Mouse (Mus musculus): ENCODE measurements around the gene Ppp2r2c. TPM values are rescaled to one million over a fixed set of nuclear protein-coding genes. Genes with fewer than 3 reads are reported as not detected.

Ppp2r2c gene
- total RNA-seq, 2 experiments from 2014 or later: 0.19 to 0.25 TPM

DNA sequence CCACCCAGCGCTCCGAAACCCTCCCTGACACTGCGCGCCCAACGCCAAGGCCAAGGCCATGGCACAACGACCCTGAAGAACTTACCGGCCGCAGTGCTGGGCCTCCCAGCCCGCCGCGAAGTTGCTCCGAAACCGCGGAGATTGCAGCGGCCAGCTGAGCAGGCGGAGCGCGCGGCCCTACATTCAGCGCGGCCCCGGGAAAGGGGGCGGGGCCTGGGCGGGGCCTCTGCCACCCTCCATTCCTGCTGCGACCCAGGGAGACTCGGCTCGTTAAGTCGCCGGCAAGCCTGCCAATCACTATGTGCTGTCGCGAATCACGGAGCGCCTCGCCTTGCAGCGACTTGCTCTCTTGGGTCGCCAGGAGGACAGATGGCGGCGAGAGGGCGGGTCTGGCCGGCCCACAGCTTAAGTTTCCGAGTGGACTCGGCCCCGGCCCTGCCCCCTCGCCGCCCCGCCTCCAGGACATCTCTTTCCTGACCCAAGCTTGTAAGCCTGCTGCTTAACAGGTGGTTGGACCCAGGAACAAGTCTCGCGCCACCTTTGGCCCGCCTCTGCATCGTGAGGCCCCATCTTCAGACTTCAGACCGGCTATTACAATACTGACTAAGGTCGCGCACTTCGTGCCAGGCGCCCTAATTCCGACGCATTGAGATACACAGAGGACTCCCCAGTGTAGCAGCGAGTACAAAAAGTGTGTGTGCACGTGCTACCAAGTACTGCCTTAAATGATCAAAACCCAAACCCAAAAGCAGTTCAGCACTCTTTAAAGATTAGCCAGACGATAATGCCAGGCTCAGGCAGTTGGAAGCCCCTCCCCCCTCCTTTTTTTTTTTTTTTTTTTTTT, 120.7 kb downstream of the Ppp2r2c start, which contains the start of gene Wfs1:
Wfs1 (minus strand) TSS at position 425 of the 844 bp plus-strand sequence.
- peak; percentile 97 for DNase-seq

- no peak for DNase-seq
Observed at GRCm38 (mm10) chr5:36989625-36989977, 121.3 kb downstream of the Ppp2r2c start.

DNA sequence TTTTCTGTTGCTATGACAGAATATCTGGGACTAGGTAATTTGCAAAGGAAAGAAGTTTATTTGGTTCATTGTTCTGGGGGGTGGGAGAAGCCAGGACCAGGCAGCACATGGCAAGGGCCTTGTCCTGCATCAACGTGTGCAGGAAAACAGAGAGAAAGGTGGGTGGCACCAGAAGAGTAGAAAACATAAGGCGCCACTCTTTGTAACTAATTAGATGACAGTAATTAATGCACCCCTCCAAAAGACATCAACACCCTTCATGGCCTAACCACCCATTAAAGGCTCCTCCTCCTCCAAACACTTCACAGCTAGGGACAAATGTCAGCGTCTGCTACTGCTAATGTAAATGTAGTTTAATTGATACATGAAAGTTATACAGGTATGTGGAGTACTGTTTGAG, 121.9 kb downstream of the Ppp2r2c start:
- DNase-seq: no peak

GRCm38 (mm10) chr5:36990631-36991350, 122.5 kb downstream of the Ppp2r2c start:
- DNase-seq: no peak

GRCm38 (mm10) chr5:36996410-36996809, 128.1 kb downstream of the Ppp2r2c start:
- no peak for DNase-seq

GRCm38 (mm10) chr5:36997996-36998395, 129.7 kb downstream of the Ppp2r2c start:
- no peak for DNase-seq

DNA sequence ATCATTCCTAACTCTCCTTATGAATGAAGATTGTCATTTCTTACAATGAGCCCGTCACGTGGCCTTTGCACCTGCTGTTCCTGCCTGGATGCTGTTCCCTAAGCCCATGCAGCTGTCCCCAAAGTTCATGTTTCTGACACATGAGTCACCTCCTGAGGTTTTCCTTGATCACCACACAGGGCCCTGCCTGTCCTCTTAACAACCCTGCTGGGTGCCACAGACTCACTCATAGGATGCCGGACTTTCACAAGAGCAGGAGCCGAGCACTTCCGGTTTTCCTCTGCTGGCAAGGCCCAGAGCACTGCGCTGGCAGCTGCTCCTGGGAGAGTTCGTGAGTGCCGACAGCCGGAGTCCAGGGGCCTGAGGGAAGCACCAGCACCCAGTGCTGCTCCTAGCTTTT, 132.7 kb downstream of the Ppp2r2c start:
- DNase-seq: no peak

DNA sequence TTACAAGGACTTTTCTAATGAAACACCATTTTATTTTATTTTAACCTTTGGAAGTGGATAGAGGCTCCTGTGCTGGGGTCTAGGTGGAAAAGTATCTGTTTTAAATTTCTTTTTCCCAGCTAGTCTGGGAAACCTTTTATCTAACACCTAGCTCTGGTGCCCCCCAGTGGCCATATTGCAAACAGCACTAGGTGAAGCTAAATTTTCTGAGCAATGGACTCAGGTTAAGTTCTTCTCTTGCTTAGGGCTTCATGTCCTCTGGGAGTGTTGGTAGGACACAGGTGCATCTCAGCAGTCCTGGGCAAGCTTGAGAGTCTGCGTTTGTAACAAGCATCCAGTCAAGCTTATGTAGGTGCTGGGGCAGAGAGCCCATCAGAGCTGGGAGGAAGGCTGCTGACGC, 133.7 kb downstream of the Ppp2r2c start:
- peak; percentile 79 for DNase-seq

Other genes starting within 250 kb of the Ppp2r2c start
- gene D5Ertd579e, start 172.5 kb upstream of the Ppp2r2c start, total RNA-seq (2021): 100 to 1,000 TPM; 101 to 105 TPM
- 10 to 100 TPM; 11.6 to 13.7 TPM for gene Bloc1s4, start 119.9 kb upstream of the Ppp2r2c start, total RNA-seq (2021)
- gene Mrfap1, start 71.7 kb upstream of the Ppp2r2c start, total RNA-seq (2021): 100 to 1,000 TPM; 306 to 323 TPM
- gene Man2b2, start 37.9 kb upstream of the Ppp2r2c start, total RNA-seq (2021): 10 to 100 TPM; 19.2 to 19.7 TPM
- gene Wfs1, start 120.7 kb downstream of the Ppp2r2c start, total RNA-seq (2021): 10 to 100 TPM; 26.3 to 27.7 TPM
- not detected for gene Gm1043, start 216.9 kb downstream of the Ppp2r2c start, total RNA-seq (2021)